Mouse (Mus musculus): ENCODE data around the gene Nr6a1. TPM values are rescaled to one million over a fixed set of nuclear protein-coding genes. Genes with fewer than 3 reads are reported as not detected.

The Nr6a1 gene
- polyA plus RNA-seq, 1 experiment from 2014 or later, result 11.9 TPM

DNA sequence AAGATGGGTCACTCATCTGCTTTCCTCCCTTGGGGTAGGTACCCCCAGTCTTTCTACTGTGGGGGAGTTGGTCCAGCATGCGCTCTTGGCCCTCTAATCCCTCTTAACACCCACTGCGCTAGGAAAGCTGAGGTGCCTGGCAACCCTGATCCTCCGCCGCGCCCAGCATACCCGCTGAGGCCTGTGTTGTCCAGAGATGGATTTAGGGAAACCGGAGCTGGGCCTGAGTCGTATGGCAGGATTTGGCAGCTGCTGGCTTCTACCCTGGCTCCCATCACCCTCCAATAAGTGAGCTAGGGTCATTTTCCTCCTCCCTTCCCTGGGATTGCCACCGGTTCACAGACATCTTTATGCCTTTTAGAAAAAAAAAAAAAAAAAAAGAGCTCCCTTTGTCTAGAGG lies 231.7 kb downstream of the Nr6a1 start:
- Histone ChIP-seq H3K36me3 (no peaks in the 10 kb centered on the region), H3K27ac (replicated peaks) (peak overlapping the region; percentile 76), H3K27me3 (ENCODE audit: low read depth, poor library complexity, severe bottlenecking) (peaks cover 100% of the 10 kb centered on the region), H3K9me3 (replicated peaks) (no peaks in the 10 kb centered on the region), H3K4me1 (peaks cover 57% of the 10 kb centered on the region), H3K4me3 (no peak overlapping the region)
- WGBS, result 22% methylated on average over 9 of the region's 9 CpGs
- DNase-seq (ENCODE audit: low spot score), result peak; percentile 44

DNA sequence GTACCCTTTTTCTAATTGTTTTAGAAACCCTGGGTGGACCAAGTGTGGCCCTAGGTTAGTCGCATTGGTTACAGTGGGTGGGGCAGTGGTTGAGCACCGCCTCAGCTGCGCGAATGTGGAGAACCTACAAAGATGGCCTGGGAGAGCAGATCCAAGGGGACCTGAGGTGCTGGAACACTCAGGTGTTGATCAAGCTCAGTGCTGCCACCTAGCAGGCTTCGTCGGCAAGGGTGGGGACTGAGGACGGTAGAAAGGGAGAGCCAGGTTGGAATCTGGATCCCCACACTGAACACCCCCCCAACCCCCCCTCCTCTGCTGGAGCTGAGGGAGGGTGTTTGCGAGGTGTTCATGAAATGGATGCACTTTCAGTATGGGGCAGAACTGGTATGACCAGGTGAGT lies 235.9 kb downstream of the Nr6a1 start:
- H3K27ac ChIP-seq (replicated peaks), result no peak overlapping the region; the same call in 1 of the 2 replicates
- no peaks in the 10 kb centered on the region for H3K9me3 ChIP-seq (replicated peaks)
- H3K27me3 ChIP-seq (ENCODE audit: low read depth, poor library complexity, severe bottlenecking), result peaks cover 94% of the 10 kb centered on the region
- DNase-seq (ENCODE audit: low spot score), result peak; percentile 41
- H3K4me3 ChIP-seq, result no peak overlapping the region
- WGBS, result 29% methylated on average over 8 of the region's 8 CpGs
- H3K4me1 ChIP-seq, result peaks cover 57% of the 10 kb centered on the region
- no peaks in the 10 kb centered on the region for H3K36me3 ChIP-seq

DNA sequence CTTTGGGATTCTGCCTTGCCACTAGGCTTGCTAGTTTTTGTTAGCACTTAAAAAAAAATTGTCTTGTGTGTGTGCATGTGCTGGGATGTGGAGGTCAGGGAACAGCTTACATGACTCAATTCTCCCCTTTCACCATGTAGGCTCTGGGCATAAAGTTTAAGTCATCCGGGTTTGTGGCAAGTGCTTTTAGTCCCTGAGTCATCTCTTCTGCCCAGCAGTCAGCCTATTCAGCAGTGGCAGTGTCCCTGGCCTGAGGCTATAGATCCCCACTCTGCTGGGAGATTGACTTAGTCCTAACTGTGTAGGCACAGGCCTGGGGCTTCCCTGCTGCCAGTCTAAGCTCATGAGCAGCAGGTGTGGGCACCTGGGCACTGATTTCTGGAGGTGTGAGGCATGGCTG lies 237.6 kb downstream of the Nr6a1 start:
- WGBS, result 75% methylated on average over 1 of the region's 1 CpGs
- DNase-seq (ENCODE audit: low spot score), result no peak
- no peaks in the 10 kb centered on the region for H3K36me3 ChIP-seq
- H3K4me3 ChIP-seq, result peak overlapping the region; percentile 47; the same call in 1 of the 2 replicates
- peaks cover 55% of the 10 kb centered on the region for H3K4me1 ChIP-seq
- H3K27me3 ChIP-seq (ENCODE audit: low read depth, poor library complexity, severe bottlenecking), result peaks cover 84% of the 10 kb centered on the region
- H3K27ac ChIP-seq (replicated peaks), result peak overlapping the region; percentile 85
- no peaks in the 10 kb centered on the region for H3K9me3 ChIP-seq (replicated peaks)

DNA sequence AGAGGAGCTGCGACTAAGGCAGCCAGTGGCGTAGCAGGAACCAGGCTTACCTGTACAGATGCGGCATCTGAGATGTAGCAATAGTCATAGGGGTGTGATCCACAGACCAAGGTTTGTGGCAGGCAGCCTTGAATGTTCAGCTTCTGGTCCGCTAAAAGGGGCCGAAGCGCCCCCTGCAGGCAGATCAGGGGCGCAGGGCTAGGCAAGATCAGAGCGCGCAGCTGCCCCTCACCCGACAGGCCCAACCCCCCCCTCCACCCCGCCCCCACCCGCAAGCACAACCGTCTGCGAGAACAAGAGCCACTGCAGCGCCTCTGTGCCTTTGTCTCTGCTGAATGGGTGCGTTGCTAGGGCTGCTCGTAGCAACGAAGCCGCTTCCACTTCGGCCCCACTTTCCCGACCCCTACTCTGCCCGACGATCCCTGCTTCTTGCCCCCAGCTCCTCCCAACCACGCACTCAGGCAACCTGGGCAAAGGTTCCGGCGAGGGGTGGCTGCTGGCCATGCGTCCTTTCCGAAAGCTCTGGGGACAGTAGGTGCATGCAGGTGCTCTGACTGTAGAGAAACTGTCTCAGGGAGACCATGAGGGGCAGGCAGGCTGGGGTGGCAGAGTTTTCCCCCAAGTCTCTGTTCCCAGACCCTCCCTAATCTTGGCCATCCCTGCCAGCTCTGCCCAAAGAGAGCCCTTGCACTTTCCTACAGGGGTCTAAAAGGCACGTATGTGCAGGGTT lies 238.5 kb downstream of the Nr6a1 start:
- H3K27me3 ChIP-seq (ENCODE audit: low read depth, poor library complexity, severe bottlenecking), result peaks cover 75% of the 10 kb centered on the region
- WGBS, result 2% methylated on average over 29 of the region's 29 CpGs

DNA sequence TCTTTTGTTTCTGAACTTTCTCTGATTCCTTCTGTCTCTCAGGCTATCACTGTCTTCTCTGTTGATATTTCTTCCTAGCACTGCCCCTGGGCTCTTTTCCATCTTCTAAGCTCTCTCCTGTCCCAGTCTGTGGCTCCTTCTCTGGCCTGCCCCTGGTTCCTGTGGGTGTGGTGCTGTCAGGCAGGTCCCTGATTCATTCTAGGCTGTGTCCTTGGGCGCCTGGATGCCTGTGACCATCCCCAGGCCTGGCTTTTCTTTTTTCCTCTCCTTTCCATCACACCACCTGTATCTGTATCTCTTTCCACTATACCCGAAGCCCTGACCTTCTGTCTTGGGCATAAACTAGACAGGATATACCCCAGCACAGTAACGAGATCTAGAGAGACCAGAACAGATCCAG lies 241.7 kb downstream of the Nr6a1 start:
- no peaks in the 10 kb centered on the region for H3K9me3 ChIP-seq (replicated peaks)
- H3K4me1 ChIP-seq, result peaks cover 46% of the 10 kb centered on the region
- no peaks in the 10 kb centered on the region for H3K36me3 ChIP-seq
- DNase-seq (ENCODE audit: low spot score), result no peak
- peaks cover 43% of the 10 kb centered on the region for H3K27me3 ChIP-seq (ENCODE audit: low read depth, poor library complexity, severe bottlenecking)
- no peak overlapping the region for H3K4me3 ChIP-seq
- WGBS, result 78% methylated on average over 3 of the region's 3 CpGs
- peak overlapping the region; percentile 42; the same call in 1 of the 2 replicates for H3K27ac ChIP-seq (replicated peaks)

More for the DNA sequence above, 238.5 kb downstream of the Nr6a1 start:
- Histone ChIP-seq H3K4me1 (peaks cover 54% of the 10 kb centered on the region), H3K9me3 (replicated peaks) (no peaks in the 10 kb centered on the region), H3K36me3 (no peaks in the 10 kb centered on the region), H3K4me3 (peak overlapping the region; percentile 47), H3K27ac (replicated peaks) (peak overlapping the region; percentile 85)
- peak; percentile 90 for DNase-seq (ENCODE audit: low spot score)

DNA sequence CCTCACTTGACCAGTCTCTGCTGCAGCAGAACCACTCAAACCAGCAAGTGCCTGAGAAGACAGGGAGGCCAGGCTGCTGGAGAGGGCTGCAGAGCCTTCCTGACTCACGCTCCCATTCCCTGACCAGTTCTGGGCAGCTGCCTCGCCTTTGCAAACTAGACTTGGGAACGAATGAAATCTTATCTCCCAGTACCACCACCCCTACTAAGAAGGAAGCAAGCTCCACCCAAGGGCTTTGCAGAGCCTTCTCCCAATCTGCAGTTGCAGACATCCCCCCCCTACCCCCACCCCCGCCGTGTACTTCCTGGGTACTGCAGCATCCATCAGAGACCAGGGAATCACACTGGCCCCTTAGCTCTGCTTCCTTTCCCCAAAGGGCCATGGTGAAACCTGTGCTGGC lies 244.4 kb downstream of the Nr6a1 start:
- no peak for DNase-seq (ENCODE audit: low spot score)
- peaks cover 22% of the 10 kb centered on the region for H3K27me3 ChIP-seq (ENCODE audit: low read depth, poor library complexity, severe bottlenecking)
- no peaks in the 10 kb centered on the region for H3K36me3 ChIP-seq
- H3K4me1 ChIP-seq, result peaks cover 22% of the 10 kb centered on the region
- 78% methylated on average over 5 of the region's 5 CpGs for WGBS
- H3K9me3 ChIP-seq (replicated peaks), result no peaks in the 10 kb centered on the region
- no peak overlapping the region for H3K4me3 ChIP-seq
- no peak overlapping the region for H3K27ac ChIP-seq (replicated peaks)

DNA sequence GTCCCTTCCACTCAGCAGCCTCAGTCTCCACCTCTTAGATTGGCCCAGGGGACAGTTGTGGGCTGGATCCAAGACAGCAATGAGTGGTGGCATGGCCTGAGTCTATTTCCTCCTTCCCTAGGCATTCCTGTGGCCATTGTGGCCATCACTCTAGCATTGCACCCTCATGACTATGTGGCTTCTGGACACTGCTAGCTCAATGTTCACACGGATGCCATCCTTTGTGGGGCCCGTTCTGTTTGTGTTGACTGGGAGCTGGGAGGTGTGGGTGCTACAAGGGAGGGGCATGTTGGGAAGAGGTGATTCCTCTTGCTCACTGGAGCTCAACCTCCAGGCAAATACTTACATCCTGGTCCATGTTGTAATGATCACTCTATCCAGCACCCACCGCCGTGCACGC lies 245.3 kb downstream of the Nr6a1 start:
- no peaks in the 10 kb centered on the region for H3K9me3 ChIP-seq (replicated peaks)
- 92% methylated on average over 5 of the region's 5 CpGs for WGBS
- H3K27ac ChIP-seq (replicated peaks), result no peak overlapping the region
- H3K27me3 ChIP-seq (ENCODE audit: low read depth, poor library complexity, severe bottlenecking), result 0 out of 2 replicates have a peak, but pooled peaks cover 13% of the 10 kb centered on the region
- no peak overlapping the region for H3K4me3 ChIP-seq
- peaks cover 15% of the 10 kb centered on the region for H3K4me1 ChIP-seq
- H3K36me3 ChIP-seq, result no peaks in the 10 kb centered on the region
- no peak for DNase-seq (ENCODE audit: low spot score)

DNA sequence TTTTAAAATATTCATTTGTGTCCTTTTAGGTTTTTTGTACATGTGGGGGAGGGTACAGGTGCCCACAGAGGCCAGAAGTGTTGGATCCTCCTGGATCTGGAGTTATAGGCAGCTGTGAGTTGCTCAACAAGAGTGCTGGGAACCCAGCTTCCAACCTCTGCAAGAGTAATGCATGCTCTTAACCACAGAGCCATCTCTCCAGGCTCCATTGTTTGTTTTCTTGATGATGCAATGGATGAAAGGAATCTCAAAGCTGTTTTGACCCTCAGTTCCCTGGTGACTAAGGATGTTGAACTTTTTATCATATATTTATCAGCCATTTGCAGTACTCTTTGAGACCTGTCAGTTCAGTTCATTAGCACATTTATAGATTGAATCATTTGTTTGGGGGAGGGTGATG lies 248.5 kb downstream of the Nr6a1 start:
- DNase-seq (ENCODE audit: low spot score), result no peak

DNA sequence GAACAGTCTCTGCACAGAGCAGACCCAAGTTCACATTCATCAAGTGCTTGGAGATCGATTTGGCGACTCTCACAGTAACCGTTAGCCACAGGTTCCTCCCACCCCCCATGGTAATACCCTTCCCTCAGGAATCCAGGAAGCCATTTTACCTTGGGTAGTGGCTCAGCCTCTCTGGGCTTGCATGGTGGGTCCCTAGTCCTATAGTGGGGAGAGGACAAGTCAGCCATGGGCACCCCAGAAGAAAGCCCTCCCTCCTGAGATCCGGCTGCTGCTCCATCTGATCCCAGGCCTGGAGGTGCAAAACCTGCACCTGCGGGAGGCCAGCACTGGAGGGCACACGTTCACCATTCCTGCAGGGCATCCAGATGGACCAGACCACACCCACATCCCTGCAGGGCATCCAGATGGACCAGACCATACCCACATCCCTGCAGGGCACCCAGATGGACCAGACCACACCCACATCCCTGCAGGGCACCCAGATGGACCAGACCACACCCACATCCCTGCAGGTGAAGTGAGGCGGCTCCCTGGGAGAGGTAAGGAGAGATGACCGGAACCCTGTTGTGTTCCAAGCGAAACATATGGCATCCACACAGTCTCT lies 252.0 kb downstream of the Nr6a1 start:
- peaks cover 34% of the 10 kb centered on the region for H3K27me3 ChIP-seq (ENCODE audit: low read depth, poor library complexity, severe bottlenecking)
- peaks cover 6% of the 10 kb centered on the region; the same call in 1 of the 2 replicates for H3K4me1 ChIP-seq
- DNase-seq (ENCODE audit: low spot score), result peak; percentile 33
- H3K4me3 ChIP-seq, result no peak overlapping the region
- H3K9me3 ChIP-seq (replicated peaks), result no peaks in the 10 kb centered on the region
- WGBS, result 60% methylated on average over 9 of the region's 9 CpGs
- H3K36me3 ChIP-seq, result no peaks in the 10 kb centered on the region
- no peak overlapping the region for H3K27ac ChIP-seq (replicated peaks)

More for the DNA sequence above, 248.5 kb downstream of the Nr6a1 start:
- Histone ChIP-seq H3K36me3 (no peaks in the 10 kb centered on the region), H3K4me3 (no peak overlapping the region), H3K9me3 (replicated peaks) (no peaks in the 10 kb centered on the region), H3K27ac (replicated peaks) (no peak overlapping the region), H3K27me3 (ENCODE audit: low read depth, poor library complexity, severe bottlenecking) (peaks cover 4% of the 10 kb centered on the region; the same call in 1 of the 2 replicates), H3K4me1 (no peaks in the 10 kb centered on the region)

Small RNA genes within 50 kb of the gene (microRNA-seq; reads per million reads assigned to microRNA genes)
- gene Mir181a-2 (640 reads per million, percentile 72 among the genes with 10 or more reads in this experiment), gene Mir181b-2 (1,276 reads per million, percentile 79 among the genes with 10 or more reads in this experiment)

Other genes starting within 250 kb of the Nr6a1 start
- gene Nr5a1, start 213.1 kb downstream of the Nr6a1 start, polyA plus RNA-seq (2016; fragmentation: Nextera tagmentation; extraction: Ambion mirVana), result 0.07 and 0.12 TPM in 2 replicates
- 1.5 and 2.0 TPM in 2 replicates for gene Olfml2a, start 4.3 kb upstream of the Nr6a1 start, polyA plus RNA-seq (2016; fragmentation: Nextera tagmentation; extraction: Ambion mirVana)
- 1.9 and 2.2 TPM in 2 replicates for gene Wdr38, start 69.8 kb upstream of the Nr6a1 start, polyA plus RNA-seq (2016; fragmentation: Nextera tagmentation; extraction: Ambion mirVana)
- 135 and 138 TPM in 2 replicates for gene Arpc5l, start 77.7 kb upstream of the Nr6a1 start, polyA plus RNA-seq (2016; fragmentation: Nextera tagmentation; extraction: Ambion mirVana)
- gene Rpl35, start 77.9 kb upstream of the Nr6a1 start, polyA plus RNA-seq (2016; fragmentation: Nextera tagmentation; extraction: Ambion mirVana), result 837 and 1,005 TPM in 2 replicates
- gene Golga1, start 137.9 kb upstream of the Nr6a1 start, polyA plus RNA-seq (2016; fragmentation: Nextera tagmentation; extraction: Ambion mirVana), result 27.3 and 28.3 TPM in 2 replicates

All from midbrain, embryonic 10.5 days (tissue).